Mouse (Mus musculus) liver, postnatal 0 days (tissue): ENCODE measurements around the gene Trim38.

Source experiments
- CTCF ChIP-seq: sonication (generic); IDR thresholded peaks from 2 replicates; pipeline ENCODE4 v1.5.1; 2016; ENCODE audit warnings: antibody characterized with exemption, low read depth
- EP300 ChIP-seq: IDR thresholded peaks from 2 replicates; pipeline ENCODE4 v1.6.1; 2016; ENCODE audit warnings: antibody characterized with exemption, low read depth, mild to moderate bottlenecking

DNA sequence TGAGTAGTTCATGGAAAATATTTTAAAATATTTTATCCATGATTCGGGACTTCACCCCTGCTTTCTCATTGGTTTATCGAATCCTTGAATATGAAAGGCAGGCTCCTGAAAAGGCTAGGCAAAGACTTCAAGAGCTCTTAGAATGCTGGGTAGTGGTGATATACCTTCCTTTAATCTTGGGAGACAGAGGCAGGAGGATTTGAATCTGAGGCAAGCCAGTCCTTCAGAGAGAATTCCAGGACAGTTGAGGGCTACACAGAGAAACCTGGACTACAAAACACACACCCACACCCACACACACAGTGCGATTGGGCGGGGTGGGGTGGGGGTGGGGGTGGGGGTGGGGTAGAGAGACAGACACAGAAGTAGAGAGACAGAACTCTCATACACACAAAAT is 21.8 kb upstream of the Trim38 start:
- TF ChIP-seq EP300: no peak
- TF ChIP-seq CTCF: no peak
